Mouse (Mus musculus) duodenum, adult 2 months (tissue): ENCODE data around the gene Gm8165. TPM values are rescaled to one million over a fixed set of nuclear protein-coding genes. Genes with fewer than 3 reads are reported as not detected.

Experiments used
- polyA plus RNA-seq: library from polyadenylated mRNA; depleted of rRNA; stranded (reverse); fragments of >200 nt; gene quantifications from 2 replicates; pipeline ENCODE4 v1.2.3, GENCODE M21; 2012; ENCODE audit warnings: low replicate concordance; rRNA removed

Gm8165 gene
- not detected in 2 replicates for polyA plus RNA-seq

DNA sequence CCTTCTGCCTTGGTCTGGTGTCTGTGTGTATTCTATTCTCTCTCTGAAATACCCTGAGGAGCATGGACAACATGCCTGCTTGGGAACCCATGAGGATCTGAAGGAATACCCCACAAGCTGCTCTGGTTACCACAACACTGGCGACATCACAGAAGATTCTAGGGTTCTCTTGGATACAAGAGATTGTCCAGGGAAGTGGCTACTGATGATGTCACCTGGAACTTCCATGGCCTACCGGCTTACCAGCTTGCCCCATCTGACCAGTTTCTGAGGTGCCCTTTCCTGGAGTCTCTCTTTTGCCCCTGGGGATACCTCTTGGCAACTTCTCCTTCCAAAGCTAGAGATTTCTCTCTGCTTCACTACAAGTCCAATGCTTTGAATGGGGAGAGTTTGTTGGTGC, at the start of gene Gm8165:
Gm8165 (minus strand) TSS at position 101 of the 400 bp plus-strand sequence.

DNA sequence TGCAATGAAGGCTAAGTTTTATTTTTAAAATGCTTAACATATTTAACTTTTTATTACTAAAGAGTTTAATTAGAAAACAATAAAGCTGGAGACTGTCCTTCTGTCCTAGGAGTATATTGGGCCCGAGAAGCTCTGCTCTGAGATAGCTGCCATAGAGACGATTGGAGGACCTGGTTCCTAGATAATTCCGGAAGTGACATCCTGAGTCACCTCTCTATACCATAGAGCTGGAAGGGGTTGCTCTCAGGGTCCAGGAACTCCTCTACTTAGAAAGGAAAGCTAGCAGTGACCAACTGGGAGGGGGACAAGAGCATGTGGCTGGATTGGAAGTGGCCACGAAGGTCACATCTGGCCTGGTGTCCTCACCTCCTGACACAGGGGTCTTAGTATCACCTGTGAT, 20.6 kb upstream of the Gm8165 start, which contains the start of gene Gm7324:
Gm7324 (plus strand) TSS at position 208 of the 400 bp plus-strand sequence.

Other genes starting within 250 kb of the Gm8165 start
- gene Gm5799, start 133.6 kb downstream of the Gm8165 start, polyA plus RNA-seq: not detected in 2 replicates
- gene Gm17654, start 98.1 kb downstream of the Gm8165 start, polyA plus RNA-seq: not detected in 2 replicates
- not detected in 2 replicates for gene Gm10375, start 69.2 kb downstream of the Gm8165 start, polyA plus RNA-seq
- not detected in 2 replicates for gene Gm7324, start 20.6 kb upstream of the Gm8165 start, polyA plus RNA-seq
- not detected in 2 replicates for gene Gm16506, start 50.3 kb upstream of the Gm8165 start, polyA plus RNA-seq
- not detected in 2 replicates for gene Gm6526, start 70.7 kb upstream of the Gm8165 start, polyA plus RNA-seq
- not detected in 2 replicates for gene Gm8180, start 107.5 kb upstream of the Gm8165 start, polyA plus RNA-seq
- gene Ear1, start 198.3 kb upstream of the Gm8165 start, polyA plus RNA-seq: not detected in 2 replicates
- not detected in 2 replicates for gene Ear10, start 246.4 kb upstream of the Gm8165 start, polyA plus RNA-seq
- gene Gm8113, start 248.2 kb upstream of the Gm8165 start, polyA plus RNA-seq: 0.07 and 0.09 TPM in 2 replicates